Mouse (Mus musculus) liver, embryonic 14.5 days (tissue): Measurements from ENCODE around the gene Cpvl. TPM values are rescaled to one million over a fixed set of nuclear protein-coding genes. Genes with fewer than 3 reads are reported as not detected.

Experiments
- ATAC-seq: fragments of 200-750 bp; cut with Nextera tagmentation; 2 replicates; pipeline ENCODE4 v1.8.0; 2017; ENCODE audit warnings: moderate number of reproducible peaks, mild to moderate bottlenecking, moderate library complexity; ENCODE audit not compliant: insufficient read depth
- DNase-seq, 3 experiments: peaks; one replicate each; pipeline ENCODE4 v3.0.0-alpha.2; 2012 to 2013; ENCODE audit warnings: low read depth in 3 of 3, low spot score in 3 of 3
- H3K27ac ChIP-seq: fragments of 300-500 bp; sonication (generic); 2 replicates; pipeline ENCODE4 v1.5.1; 2014; ENCODE audit warnings: moderate library complexity, mild to moderate bottlenecking, control low read depth, inconsistent platforms
- H3K27me3 ChIP-seq: fragments of 300-500 bp; sonication (generic); 2 replicates; pipeline ENCODE4 v1.6.1; 2014; ENCODE audit warnings: mild to moderate bottlenecking, low read length, moderate library complexity; ENCODE audit not compliant: control insufficient read depth, insufficient read depth
- H3K36me3 ChIP-seq: fragments of 300-500 bp; sonication (generic); replicated peaks from 2 replicates; pipeline ENCODE4 v1.6.1; 2014; ENCODE audit warnings: low read depth; ENCODE audit not compliant: control insufficient read depth, insufficient read depth
- H3K4me1 ChIP-seq, 2 experiments: fragments of 200-500 bp in 1 of 2; fragments of 300-500 bp in 1 of 2; sonication (generic) in 1 of 2; replicated peaks; 2 replicates each; pipeline ENCODE4 v1.6.1; 2012 to 2014; ENCODE audit warnings: antibody characterized with exemption in 1 of 2, inconsistent platforms in 1 of 2, low read length in 1 of 2; ENCODE audit not compliant: control insufficient read depth in 2 of 2, insufficient read depth in 2 of 2
- H3K4me2 ChIP-seq: fragments of 300-500 bp; sonication (generic); 2 replicates; pipeline ENCODE4 v1.6.1; 2014; ENCODE audit warnings: low read depth, mild to moderate bottlenecking, control low read depth, moderate library complexity
- H3K4me3 ChIP-seq, 2 experiments: fragments of 200-500 bp in 1 of 2; fragments of 300-500 bp in 1 of 2; sonication (generic) in 1 of 2; 2 replicates each; pipeline ENCODE4 v1.5.1; 2012 to 2014; ENCODE audit warnings: low read depth in 2 of 2, low read length in 2 of 2, mild to moderate bottlenecking in 2 of 2, control low read depth in 1 of 2, inconsistent platforms in 1 of 2, moderate library complexity in 1 of 2; ENCODE audit not compliant: insufficient read depth in 1 of 2
- H3K9ac ChIP-seq: fragments of 300-500 bp; sonication (generic); replicated peaks from 2 replicates; pipeline ENCODE4 v1.6.1; 2014; ENCODE audit warnings: mild to moderate bottlenecking, control low read depth, moderate library complexity
- H3K9me3 ChIP-seq: fragments of 300-500 bp; sonication (generic); 2 replicates; pipeline ENCODE4 v1.6.1; 2016; ENCODE audit warnings: low read length, mixed read lengths; ENCODE audit not compliant: control insufficient read depth
- CTCF ChIP-seq: IDR thresholded peaks from 2 replicates; pipeline ENCODE4 v1.5.1; 2016; ENCODE audit warnings: antibody characterized with exemption, low read depth, control low read depth
- EP300 ChIP-seq: IDR thresholded peaks from 2 replicates; pipeline ENCODE4 v1.6.1; 2016; ENCODE audit warnings: antibody characterized with exemption, low read depth
- WGBS: fragments of 180-500 bp; shearing (Covaris S2); extraction: QIAGEN DNeasy Blood & Tissue Kit; methylation state at CpG from one replicate; pipeline ENCODE4 v1.1.7; 2014; ENCODE audit not compliant: insufficient replicate concordance; 5-methylcytosine and 5-hydroxymethylcytosine counted together
- polyA plus RNA-seq, 2 experiments: library from polyadenylated mRNA; depleted of rRNA in 1 of 2; stranded (reverse) in 1 of 2; unstranded in 1 of 2; fragments of >200 nt; fragmentation: Nextera tagmentation in 1 of 2; extraction: Ambion mirVana in 1 of 2; gene quantifications; 2 replicates each; pipeline versions ENCODE4 v1.2.1 to v1.2.3; 2012 to 2014

The Cpvl gene
- polyA plus RNA-seq (2012; rRNA removed) (not detected in 2 replicates), polyA plus RNA-seq (2014; fragmentation: Nextera tagmentation; extraction: Ambion mirVana) (not detected in 2 replicates)

DNA sequence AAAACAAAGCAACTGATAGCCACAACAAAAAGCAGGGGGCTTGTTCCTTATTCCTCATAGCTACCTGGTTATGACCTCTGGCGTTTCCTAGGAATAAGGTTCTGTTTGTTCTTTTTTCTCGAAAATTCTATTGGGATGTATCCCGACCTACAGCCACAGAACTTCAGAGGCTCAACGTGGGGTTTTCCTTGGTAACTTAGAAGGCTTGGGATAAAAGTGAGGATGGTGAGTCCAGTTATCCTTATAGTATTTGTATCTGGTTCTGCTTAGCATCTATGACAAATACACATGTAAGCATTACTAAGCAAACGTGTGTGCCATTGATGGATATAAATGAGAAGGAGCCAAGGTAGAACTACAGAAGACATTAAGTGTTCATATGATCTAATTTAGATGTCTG, at the start of gene Cpvl:
Gene Cpvl (minus strand): TSS at position 101 of the 400 bp plus-strand sequence.
- TF ChIP-seq CTCF: no peak
- no peak for TF ChIP-seq EP300
- H3K9ac ChIP-seq: no peak within 1 kb of the TSS
- H3K4me2 ChIP-seq: no peak within 1 kb of the TSS
- H3K27me3 ChIP-seq: no peaks in the 10 kb centered on the region
- H3K36me3 ChIP-seq: no peaks in the 10 kb centered on the region
- no peak within 1 kb of the TSS for H3K27ac ChIP-seq
- 68% methylated on average over 5 of the region's 5 CpGs for WGBS
- ATAC-seq: no peak
- DNase-seq: no peak
- no peak within 1 kb of the TSS for H3K4me3 ChIP-seq
- no peaks in the 10 kb centered on the region for H3K9me3 ChIP-seq
- H3K4me1 ChIP-seq: peaks cover 23 to 30% of the 10 kb centered on the region in 2 experiments

GRCm38 (mm10) chr6:54023846-54024245, 45.4 kb upstream of the Cpvl start:
- Histone ChIP-seq H3K9ac (no peak overlapping the region), H3K27ac (no peak overlapping the region), H3K36me3 (no peaks in the 10 kb centered on the region), H3K27me3 (no peaks in the 10 kb centered on the region), H3K4me1 (no peaks in the 10 kb centered on the region; a peak in 2 of 4 replicates), H3K9me3 (no peaks in the 10 kb centered on the region), H3K4me2 (no peak overlapping the region), H3K4me3 (no peak overlapping the region)
- 71% methylated on average over 5 of the region's 5 CpGs for WGBS
- DNase-seq (no peak), ATAC-seq (no peak)
- TF ChIP-seq CTCF: no peak
- no peak for TF ChIP-seq EP300

- no peak overlapping the region for H3K9ac ChIP-seq
- no peak for DNase-seq
- no peak overlapping the region for H3K27ac ChIP-seq
- TF ChIP-seq EP300 (no peak), CTCF (no peak)
- no peaks in the 10 kb centered on the region; a peak in 2 of 4 replicates for H3K4me1 ChIP-seq
- H3K27me3 ChIP-seq: no peaks in the 10 kb centered on the region
- H3K9me3 ChIP-seq: no peaks in the 10 kb centered on the region
- WGBS: 7% methylated on average over 15 of the region's 15 CpGs
- no peaks in the 10 kb centered on the region for H3K36me3 ChIP-seq
- ATAC-seq: no peak
- no peak overlapping the region for H3K4me3 ChIP-seq
- H3K4me2 ChIP-seq: peak overlapping the region; percentile 25
Measured at GRCm38 (mm10) chr6:54021123-54021789, 42.8 kb upstream of the Cpvl start.

DNA sequence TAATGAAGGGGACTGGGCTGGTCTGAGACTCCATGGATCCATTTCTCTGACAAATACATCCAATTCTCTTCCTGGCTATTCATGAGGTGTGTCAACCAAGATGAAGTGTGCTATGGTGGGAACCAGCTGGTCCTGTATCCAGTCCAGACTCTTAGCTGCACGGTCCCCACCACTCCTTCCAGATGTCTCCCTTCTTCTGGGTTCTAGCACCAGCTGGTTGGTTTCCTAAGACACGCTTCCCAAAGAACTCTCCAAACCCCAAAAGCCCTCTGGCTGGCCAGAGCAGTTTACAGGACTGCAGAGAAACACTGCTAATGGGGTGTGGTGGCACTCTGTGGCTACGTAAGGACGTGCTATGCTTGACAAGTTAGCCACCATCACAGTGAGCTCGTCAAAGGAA, 40.4 kb upstream of the Cpvl start:
- no peak overlapping the region for H3K27ac ChIP-seq
- no peaks in the 10 kb centered on the region for H3K27me3 ChIP-seq
- H3K9ac ChIP-seq: no peak overlapping the region
- WGBS: 56% methylated on average over 5 of the region's 5 CpGs
- no peak overlapping the region for H3K4me3 ChIP-seq
- no peak for DNase-seq
- H3K36me3 ChIP-seq: no peaks in the 10 kb centered on the region
- no peak overlapping the region for H3K4me2 ChIP-seq
- ATAC-seq: no peak
- no peaks in the 10 kb centered on the region; a peak in 2 of 4 replicates for H3K4me1 ChIP-seq
- TF ChIP-seq EP300: no peak
- no peak for TF ChIP-seq CTCF
- no peaks in the 10 kb centered on the region for H3K9me3 ChIP-seq

DNA sequence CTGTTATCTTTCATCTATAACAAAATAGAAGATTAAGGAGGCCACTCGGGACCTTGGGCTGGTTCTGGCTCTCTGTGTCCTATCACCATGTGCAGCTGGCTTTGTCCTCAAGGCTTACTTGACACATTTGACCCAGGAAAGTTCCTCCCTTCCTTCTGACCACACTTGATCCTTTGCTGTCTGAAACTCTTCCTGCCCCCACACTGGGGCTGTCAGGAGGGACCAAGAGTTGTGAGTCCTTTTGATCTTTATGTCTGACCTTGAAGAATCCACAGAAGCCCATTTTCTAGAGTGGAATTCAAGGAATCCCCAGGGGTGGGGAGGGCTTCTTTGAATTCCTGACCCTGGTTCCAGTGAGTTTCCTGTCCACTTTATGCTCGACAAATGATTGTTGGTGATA, 39.6 kb upstream of the Cpvl start:
- WGBS: 35% methylated on average over 2 of the region's 2 CpGs
- Histone ChIP-seq H3K4me2 (no peak overlapping the region), H3K27me3 (no peaks in the 10 kb centered on the region), H3K9ac (no peak overlapping the region), H3K9me3 (no peaks in the 10 kb centered on the region), H3K4me1 (no peaks in the 10 kb centered on the region; a peak in 2 of 4 replicates), H3K4me3 (no peak overlapping the region), H3K36me3 (no peaks in the 10 kb centered on the region), H3K27ac (no peak overlapping the region)
- DNase-seq: no peak
- ATAC-seq: no peak
- TF ChIP-seq EP300 (no peak), CTCF (no peak)
